Mouse (Mus musculus): Measurements from ENCODE around the gene Ddx41. TPM values are rescaled to one million over a fixed set of nuclear protein-coding genes. Genes with fewer than 3 reads are reported as not detected.

The Ddx41 gene
- polyA plus RNA-seq, 1 experiment from 2014 or later: 89.1 TPM

GRCm38 (mm10) chr13:55544792-55545191 lies 8.3 kb upstream of the Ddx41 start:
- H3K36me3 ChIP-seq (ENCODE audit: insufficient read depth, low read length): peaks cover 82% of the 10 kb centered on the region
- no peak overlapping the region for H3K9ac ChIP-seq (replicated peaks; ENCODE audit: low read length)
- no peak for ATAC-seq (ENCODE audit: low FRiP score, low TSS enrichment)
- H3K4me1 ChIP-seq (ENCODE audit: insufficient read depth, low read length): no peaks in the 10 kb centered on the region
- no peak overlapping the region for H3K4me2 ChIP-seq (replicated peaks; ENCODE audit: low read depth, low read length)
- H3K4me3 ChIP-seq (ENCODE audit: low read length): no peak overlapping the region
- no peaks in the 10 kb centered on the region for H3K27me3 ChIP-seq (ENCODE audit: insufficient read depth, low read length)
- 91% methylated on average over 6 of the region's 6 CpGs for WGBS
- no peak overlapping the region for H3K27ac ChIP-seq (ENCODE audit: low read length)
- H3K9me3 ChIP-seq (ENCODE audit: low read length): no peaks in the 10 kb centered on the region

DNA sequence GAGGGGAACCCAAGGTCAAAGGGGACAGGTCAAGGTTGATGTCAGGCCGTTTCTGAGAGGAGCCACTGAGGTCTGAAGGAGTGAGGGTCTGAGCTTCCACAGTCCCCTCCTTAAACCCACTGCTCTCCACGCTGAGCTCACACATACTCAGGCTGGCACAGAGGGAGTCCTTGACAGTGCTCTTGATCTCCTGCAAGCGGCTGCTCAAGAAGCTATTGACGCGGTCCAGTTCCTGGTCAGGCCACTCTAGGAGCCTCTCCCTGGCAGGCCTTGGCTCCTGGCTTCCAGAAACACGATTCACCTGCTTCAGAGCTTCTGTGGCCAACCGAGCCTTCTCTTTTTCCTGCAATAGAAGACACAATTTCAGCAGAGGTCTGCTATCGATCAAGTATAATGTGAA lies 7.0 kb upstream of the Ddx41 start:
- Histone ChIP-seq H3K4me1 (ENCODE audit: insufficient read depth, low read length) (no peaks in the 10 kb centered on the region), H3K27me3 (ENCODE audit: insufficient read depth, low read length) (no peaks in the 10 kb centered on the region), H3K27ac (ENCODE audit: low read length) (no peak overlapping the region), H3K9me3 (ENCODE audit: low read length) (no peaks in the 10 kb centered on the region), H3K9ac (replicated peaks; ENCODE audit: low read length) (no peak overlapping the region), H3K4me3 (ENCODE audit: low read length) (no peak overlapping the region), H3K36me3 (ENCODE audit: insufficient read depth, low read length) (peaks cover 85% of the 10 kb centered on the region), H3K4me2 (replicated peaks; ENCODE audit: low read depth, low read length) (no peak overlapping the region)
- ATAC-seq (ENCODE audit: low FRiP score, low TSS enrichment): no peak
- 86% methylated on average over 8 of the region's 8 CpGs for WGBS

DNA sequence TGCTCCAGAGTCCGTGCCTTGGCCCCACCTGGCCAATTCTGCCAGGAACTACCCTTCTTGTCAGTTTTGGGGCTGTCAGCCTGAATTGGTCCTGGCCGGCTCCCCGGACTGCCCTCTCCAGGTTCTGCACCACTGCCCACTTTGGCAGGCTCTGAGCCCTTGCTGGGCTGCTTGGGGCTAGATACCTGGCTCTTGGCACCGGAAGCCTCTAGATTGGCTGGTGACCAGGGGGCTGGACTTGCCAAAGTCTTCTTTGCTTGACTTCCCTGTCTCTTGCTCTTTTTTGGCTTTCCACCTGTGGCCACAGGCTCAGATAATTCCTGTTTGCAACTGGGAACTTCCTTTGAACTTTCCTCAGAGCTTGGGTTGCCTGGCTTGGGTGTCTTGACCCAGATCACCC lies 6.4 kb upstream of the Ddx41 start:
- H3K4me1 ChIP-seq (ENCODE audit: insufficient read depth, low read length): no peaks in the 10 kb centered on the region
- ATAC-seq (ENCODE audit: low FRiP score, low TSS enrichment): no peak
- H3K4me2 ChIP-seq (replicated peaks; ENCODE audit: low read depth, low read length): no peak overlapping the region
- H3K4me3 ChIP-seq (ENCODE audit: low read length): no peak overlapping the region
- WGBS: 97% methylated on average over 4 of the region's 4 CpGs
- no peak overlapping the region for H3K27ac ChIP-seq (ENCODE audit: low read length)
- H3K27me3 ChIP-seq (ENCODE audit: insufficient read depth, low read length): no peaks in the 10 kb centered on the region
- no peak overlapping the region for H3K9ac ChIP-seq (replicated peaks; ENCODE audit: low read length)
- no peaks in the 10 kb centered on the region for H3K9me3 ChIP-seq (ENCODE audit: low read length)
- H3K36me3 ChIP-seq (ENCODE audit: insufficient read depth, low read length): peaks cover 84% of the 10 kb centered on the region

DNA sequence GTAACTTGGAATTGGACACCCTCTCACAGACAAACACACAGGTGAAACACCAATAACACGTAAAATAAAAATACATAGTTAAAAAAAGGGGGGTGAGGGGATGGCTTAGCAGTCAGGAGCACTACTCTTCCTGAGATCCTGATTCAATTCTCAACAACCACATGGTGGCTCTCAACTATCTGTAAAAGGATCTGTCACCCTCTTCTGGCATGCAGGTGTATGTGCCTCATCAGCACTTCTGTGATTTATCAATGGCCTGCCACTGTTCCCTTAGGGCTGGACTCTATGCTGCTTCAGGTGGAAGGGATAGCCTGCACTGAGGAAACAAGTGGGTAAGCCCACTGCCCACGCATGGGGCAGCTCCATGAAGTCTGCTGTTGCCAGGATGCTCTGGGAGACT lies 4.5 kb upstream of the Ddx41 start:
- no peak overlapping the region for H3K4me3 ChIP-seq (ENCODE audit: low read length)
- 91% methylated on average over 2 of the region's 2 CpGs for WGBS

GRCm38 (mm10) chr13:55535796-55536193 lies 663 bp downstream of the Ddx41 start:
- Histone ChIP-seq H3K9ac (replicated peaks; ENCODE audit: low read length) (peak overlapping the region; percentile 88), H3K4me2 (replicated peaks; ENCODE audit: low read depth, low read length) (peak overlapping the region; percentile 94), H3K9me3 (ENCODE audit: low read length) (no peaks in the 10 kb centered on the region), H3K27ac (ENCODE audit: low read length) (no peak overlapping the region), H3K27me3 (ENCODE audit: insufficient read depth, low read length) (no peaks in the 10 kb centered on the region), H3K4me3 (ENCODE audit: low read length) (peak overlapping the region; percentile 92), H3K4me1 (ENCODE audit: insufficient read depth, low read length) (peaks cover 10% of the 10 kb centered on the region), H3K36me3 (ENCODE audit: insufficient read depth, low read length) (peaks cover 60% of the 10 kb centered on the region)
- peak; percentile 32 for ATAC-seq (ENCODE audit: low FRiP score, low TSS enrichment)
- 15% methylated on average over 17 of the region's 17 CpGs for WGBS

More for the DNA sequence above, 4.5 kb upstream of the Ddx41 start:
- H3K27me3 ChIP-seq (ENCODE audit: insufficient read depth, low read length): no peaks in the 10 kb centered on the region
- H3K9ac ChIP-seq (replicated peaks; ENCODE audit: low read length): no peak overlapping the region
- H3K4me2 ChIP-seq (replicated peaks; ENCODE audit: low read depth, low read length): no peak overlapping the region
- H3K36me3 ChIP-seq (ENCODE audit: insufficient read depth, low read length): peaks cover 64% of the 10 kb centered on the region
- H3K9me3 ChIP-seq (ENCODE audit: low read length): no peaks in the 10 kb centered on the region
- ATAC-seq (ENCODE audit: low FRiP score, low TSS enrichment): no peak
- no peak overlapping the region for H3K27ac ChIP-seq (ENCODE audit: low read length)
- H3K4me1 ChIP-seq (ENCODE audit: insufficient read depth, low read length): no peaks in the 10 kb centered on the region; the same call in 1 of the 2 replicates

DNA sequence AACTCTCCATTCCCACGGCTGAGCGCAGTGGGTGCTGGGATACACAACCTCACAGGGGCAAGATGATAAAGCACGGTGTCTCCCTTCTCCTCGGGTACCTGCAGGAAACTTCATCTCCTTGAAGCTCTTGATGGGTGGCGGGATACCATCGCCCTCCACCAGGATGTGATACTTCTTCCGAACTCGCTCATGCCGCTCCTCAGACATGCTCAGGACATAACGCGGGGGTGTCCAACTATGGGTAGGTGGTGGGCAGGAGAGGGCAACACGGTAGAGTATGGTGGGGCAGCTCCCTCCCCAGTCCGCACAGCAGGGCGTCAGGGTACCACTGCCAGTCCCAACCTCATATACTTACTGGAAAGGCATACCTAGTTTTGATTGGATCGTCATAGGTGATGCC lies 1.3 kb downstream of the Ddx41 start:
- ATAC-seq (ENCODE audit: low FRiP score, low TSS enrichment): no peak
- Histone ChIP-seq H3K36me3 (ENCODE audit: insufficient read depth, low read length) (peaks cover 59% of the 10 kb centered on the region), H3K9ac (replicated peaks; ENCODE audit: low read length) (peak overlapping the region; percentile 88; the same call in 1 of the 2 replicates), H3K4me2 (replicated peaks; ENCODE audit: low read depth, low read length) (peak overlapping the region; percentile 94), H3K27ac (ENCODE audit: low read length) (no peak overlapping the region), H3K4me3 (ENCODE audit: low read length) (peak overlapping the region; percentile 92), H3K4me1 (ENCODE audit: insufficient read depth, low read length) (peaks cover 10% of the 10 kb centered on the region), H3K9me3 (ENCODE audit: low read length) (no peaks in the 10 kb centered on the region), H3K27me3 (ENCODE audit: insufficient read depth, low read length) (no peaks in the 10 kb centered on the region)
- WGBS: 88% methylated on average over 15 of the region's 15 CpGs

- Histone ChIP-seq H3K4me1 (ENCODE audit: insufficient read depth, low read length) (no peaks in the 10 kb centered on the region), H3K4me3 (ENCODE audit: low read length) (no peak within 1 kb of the TSS), H3K27me3 (ENCODE audit: insufficient read depth, low read length) (no peaks in the 10 kb centered on the region), H3K27ac (ENCODE audit: low read length) (no peak within 1 kb of the TSS), H3K9me3 (ENCODE audit: low read length) (no peaks in the 10 kb centered on the region), H3K36me3 (ENCODE audit: insufficient read depth, low read length) (peaks cover 46% of the 10 kb centered on the region), H3K9ac (replicated peaks; ENCODE audit: low read length) (no peak within 1 kb of the TSS), H3K4me2 (replicated peaks; ENCODE audit: low read depth, low read length) (no peak within 1 kb of the TSS)
- WGBS: 72% methylated on average over 8 of the region's 8 CpGs
- ATAC-seq (ENCODE audit: low FRiP score, low TSS enrichment): no peak
Measured at GRCm38 (mm10) chr13:55529198-55529915, 7.1 kb downstream of the Ddx41 start, which contains the start of gene Dok3. TSS of gene Dok3 (minus strand) at chr13:55529296.

GRCm38 (mm10) chr13:55527834-55528772 lies 8.4 kb downstream of the Ddx41 start:
- Histone ChIP-seq H3K36me3 (ENCODE audit: insufficient read depth, low read length) (peaks cover 35% of the 10 kb centered on the region), H3K27ac (ENCODE audit: low read length) (no peak overlapping the region), H3K27me3 (ENCODE audit: insufficient read depth, low read length) (no peaks in the 10 kb centered on the region), H3K4me2 (replicated peaks; ENCODE audit: low read depth, low read length) (no peak overlapping the region), H3K4me3 (ENCODE audit: low read length) (no peak overlapping the region), H3K9ac (replicated peaks; ENCODE audit: low read length) (no peak overlapping the region), H3K9me3 (ENCODE audit: low read length) (no peaks in the 10 kb centered on the region), H3K4me1 (ENCODE audit: insufficient read depth, low read length) (no peaks in the 10 kb centered on the region; the same call in 1 of the 2 replicates)
- WGBS: 79% methylated on average over 18 of the region's 18 CpGs
- no peak for ATAC-seq (ENCODE audit: low FRiP score, low TSS enrichment)

- Histone ChIP-seq H3K4me3 (ENCODE audit: low read length) (no peak overlapping the region), H3K36me3 (ENCODE audit: insufficient read depth, low read length) (peaks cover 28% of the 10 kb centered on the region), H3K9me3 (ENCODE audit: low read length) (no peaks in the 10 kb centered on the region), H3K4me2 (replicated peaks; ENCODE audit: low read depth, low read length) (no peak overlapping the region), H3K9ac (replicated peaks; ENCODE audit: low read length) (no peak overlapping the region), H3K27me3 (ENCODE audit: insufficient read depth, low read length) (no peaks in the 10 kb centered on the region), H3K27ac (ENCODE audit: low read length) (no peak overlapping the region), H3K4me1 (ENCODE audit: insufficient read depth, low read length) (peaks cover 5% of the 10 kb centered on the region; the same call in 1 of the 2 replicates)
- ATAC-seq (ENCODE audit: low FRiP score, low TSS enrichment): no peak
- WGBS: 77% methylated on average over 16 of the region's 16 CpGs
Measured at GRCm38 (mm10) chr13:55527212-55527611, 9.2 kb downstream of the Ddx41 start.
